Mouse (Mus musculus) heart, adult 2 months (tissue): ENCODE data around the gene Dlgap5. TPM values are rescaled to one million over a fixed set of nuclear protein-coding genes. Genes with fewer than 3 reads are reported as not detected.
A peak's percentile ranks its signal among the peaks of the same experiment; 100 is the strongest.

Source experiments
- DNase-seq, 2 experiments: peaks; one replicate each; pipeline ENCODE4 v3.0.0; 2021
- H3K27ac ChIP-seq: fragments of 200-600 bp; 2 replicates; pipeline ENCODE4 v1.8.1; 2022
- H3K27me3 ChIP-seq: fragments of 200-500 bp; 2 replicates; pipeline ENCODE4 v1.6.1; 2012; ENCODE audit warnings: mild to moderate bottlenecking, low read length, inconsistent platforms, mixed read lengths; ENCODE audit not compliant: control insufficient read depth, insufficient read depth
- H3K36me3 ChIP-seq: fragments of 200-500 bp; 2 replicates; pipeline ENCODE4 v1.6.1; 2012; ENCODE audit warnings: low read length, inconsistent platforms; ENCODE audit not compliant: control insufficient read depth, insufficient read depth
- H3K4me1 ChIP-seq: fragments of 200-500 bp; 2 replicates; pipeline ENCODE4 v1.6.1; 2011; ENCODE audit warnings: low read length; ENCODE audit not compliant: control insufficient read depth, insufficient read depth
- H3K4me3 ChIP-seq: fragments of 200-600 bp; 2 replicates; pipeline ENCODE4 v1.8.1; 2022
- H3K79me2 ChIP-seq: fragments of 200-500 bp; replicated peaks from 2 replicates; pipeline ENCODE4 v1.6.1; 2012; ENCODE audit warnings: mild to moderate bottlenecking, inconsistent platforms, low read length, moderate library complexity, mixed read lengths; ENCODE audit not compliant: control insufficient read depth, insufficient read depth
- H3K9ac ChIP-seq: fragments of 200-500 bp; 2 replicates; pipeline ENCODE4 v1.6.1; 2012; ENCODE audit warnings: low read depth, mild to moderate bottlenecking, control low read depth, inconsistent platforms, low read length, mixed read lengths
- CTCF ChIP-seq: fragments of 200-600 bp; IDR thresholded peaks from 2 replicates; pipeline ENCODE4 v1.8.1; 2022; ENCODE audit warnings: antibody characterized with exemption, mild to moderate bottlenecking, moderate library complexity
- EP300 ChIP-seq: fragments of 200-500 bp; IDR thresholded peaks from 2 replicates; pipeline ENCODE4 v1.6.1; 2011; ENCODE audit warnings: low read depth, low read length, control low read depth; ENCODE audit not compliant: insufficient read depth
- POLR2A ChIP-seq: fragments of 200-500 bp; IDR thresholded peaks from 2 replicates; pipeline ENCODE4 v1.6.1; 2011; ENCODE audit warnings: mild to moderate bottlenecking, low read depth, low read length, control low read depth; ENCODE audit not compliant: insufficient read depth
- WGBS: fragments of 180-500 bp; shearing (Covaris S2); methylation state at CpG from one replicate; pipeline ENCODE4 v1.1.7; 2018; 5-methylcytosine and 5-hydroxymethylcytosine counted together
- intact Hi-C: fragments of 180-260 bp; cut with DNase I; formaldehyde crosslinking; loops from one replicate; pipeline ENCODE4 v1.15.1; 2025
- long read RNA-seq: library from polyadenylated mRNA; stranded (forward); transcript quantifications from one replicate; pipeline ENCODE4 v2.0.0, GENCODE M21; 2021
- polyA plus RNA-seq: library from polyadenylated mRNA; depleted of rRNA; stranded (reverse); fragments of >200 nt; gene quantifications from 2 replicates; pipeline ENCODE4 v1.2.3, GENCODE M21; 2012; rRNA removed
- total RNA-seq, 2 experiments: library from RNA; stranded (reverse); gene quantifications; 2 replicates each; pipeline ENCODE4 v1.2.3; 2021

The Dlgap5 gene
- under 1 TPM; 0.21 to 0.89 TPM for total RNA-seq
- 0.06 and 0.32 TPM in 2 replicates for polyA plus RNA-seq
- long read RNA-seq, partial matches to known transcripts: 0 of 1 reads
- long read RNA-seq, other reads (novel, unspliced or antisense): 1 of 1 reads

DNA sequence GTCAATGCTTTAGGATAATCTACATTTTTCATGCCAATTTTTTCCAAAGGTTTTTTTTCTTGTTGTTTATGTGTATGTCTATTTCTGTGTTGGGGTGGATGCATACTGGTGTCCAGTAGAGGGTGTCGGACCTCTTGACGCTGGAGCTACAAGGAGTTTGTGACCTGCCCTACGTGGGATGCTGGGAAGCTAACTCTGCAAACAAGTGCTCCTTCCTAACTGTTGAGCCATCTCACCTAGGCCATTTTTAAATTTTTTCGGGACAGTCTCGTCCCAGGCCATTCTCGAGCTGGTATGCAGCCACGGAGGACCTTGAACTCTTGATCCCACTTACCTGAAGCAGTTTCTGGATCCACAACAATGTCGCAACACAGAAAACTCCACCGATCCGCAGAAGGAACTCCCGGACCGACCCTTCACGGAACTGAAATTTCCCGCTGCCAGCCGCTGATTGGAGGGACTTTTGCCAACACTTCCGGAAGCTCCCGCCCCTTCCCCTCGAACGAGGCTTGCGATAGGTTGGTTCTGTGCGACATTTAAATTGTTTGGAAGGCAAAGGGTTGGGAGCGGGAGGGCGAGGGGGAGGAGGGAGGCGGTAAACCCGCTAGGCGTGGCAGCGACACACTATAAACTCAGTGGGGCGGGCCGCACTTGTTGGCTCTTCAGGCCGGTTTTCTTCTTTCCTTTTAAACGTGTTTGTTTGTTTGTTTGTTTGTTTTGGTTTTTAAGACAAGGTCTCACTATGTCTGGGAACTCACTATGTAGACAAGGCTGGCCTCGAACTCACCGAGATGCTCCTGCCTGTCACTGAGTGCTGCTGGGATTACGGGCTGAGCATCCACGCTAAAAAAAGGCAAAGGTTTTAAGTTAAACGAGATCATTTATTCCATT lies at the start of gene Dlgap5:
Gene Dlgap5 (minus strand): TSS at position 633 of the 891 bp plus-strand sequence.
- H3K27ac ChIP-seq: peak within 1 kb of the TSS; percentile 47
- peak; percentile 19 for TF ChIP-seq CTCF
- TF ChIP-seq EP300: no peak
- H3K36me3 ChIP-seq: no peaks in the 10 kb centered on the region
- H3K79me2 ChIP-seq: no peaks in the 10 kb centered on the region
- peak; percentile 92 to 93 for DNase-seq
- peak within 1 kb of the TSS; percentile 18 for H3K9ac ChIP-seq
- peaks cover 1% of the 10 kb centered on the region; the same call in 1 of the 2 replicates for H3K4me1 ChIP-seq
- H3K27me3 ChIP-seq: no peaks in the 10 kb centered on the region
- WGBS: 1% methylated on average over 36 of the region's 36 CpGs
- intact Hi-C loops: loop anchor here (5.0 kb wide), 2 partner anchors 54 to 141 kb away; partner anchors contain the start of genes Socs4 and Wdhd1
- H3K4me3 ChIP-seq: peak within 1 kb of the TSS; percentile 52

DNA sequence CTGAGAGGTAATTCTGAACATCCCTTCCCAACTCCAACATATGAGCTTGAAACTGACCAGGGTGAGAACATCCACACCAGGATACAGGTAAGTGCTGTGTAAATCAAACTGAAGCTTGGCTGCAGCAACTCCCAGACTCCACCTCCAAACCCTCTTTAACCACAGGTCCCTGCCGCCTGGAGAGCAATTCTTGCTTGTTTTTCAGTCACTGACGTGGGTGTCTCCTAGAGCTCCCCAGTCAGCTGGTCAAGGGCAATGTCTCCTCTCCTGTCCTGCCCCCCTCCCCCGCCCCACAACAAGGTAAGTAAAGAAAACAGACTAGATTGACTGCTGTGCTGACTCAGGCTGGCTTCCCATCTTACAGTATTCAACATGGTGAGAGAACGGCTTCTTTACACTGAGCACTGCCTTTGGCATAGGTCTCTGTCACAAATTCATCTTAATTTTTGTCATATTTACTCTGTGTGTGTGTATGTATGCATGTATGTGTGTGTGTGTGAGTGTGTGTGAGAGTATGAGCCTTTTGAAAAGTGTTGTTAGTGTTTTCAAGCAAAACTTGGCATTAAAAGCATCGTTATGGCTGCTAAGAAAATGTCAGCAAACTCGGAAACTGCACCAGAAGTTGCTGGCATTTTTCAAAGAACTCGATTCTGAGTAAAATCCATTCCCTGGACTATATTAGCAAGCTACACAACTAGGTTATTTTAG lies 47.4 kb upstream of the Dlgap5 start:
- intact Hi-C loops: no loop called here
- Histone ChIP-seq H3K27me3 (no peaks in the 10 kb centered on the region), H3K9ac (no peak overlapping the region), H3K36me3 (no peaks in the 10 kb centered on the region), H3K79me2 (no peaks in the 10 kb centered on the region), H3K4me3 (no peak overlapping the region), H3K4me1 (no peaks in the 10 kb centered on the region), H3K27ac (no peak overlapping the region)
- DNase-seq: no peak
- TF ChIP-seq EP300: no peak
- TF ChIP-seq CTCF: no peak
- no peak for TF ChIP-seq POLR2A
- 41% methylated on average over 7 of the region's 7 CpGs for WGBS

GRCm38 (mm10) chr14:47464426-47464825 lies 46.2 kb upstream of the Dlgap5 start:
- intact Hi-C loops: no loop called here
- no peak overlapping the region for H3K9ac ChIP-seq
- no peaks in the 10 kb centered on the region for H3K79me2 ChIP-seq
- H3K27ac ChIP-seq: no peak overlapping the region
- H3K4me3 ChIP-seq: no peak overlapping the region
- TF ChIP-seq POLR2A (no peak), EP300 (no peak), CTCF (no peak)
- H3K36me3 ChIP-seq: no peaks in the 10 kb centered on the region
- H3K27me3 ChIP-seq: no peaks in the 10 kb centered on the region
- WGBS: 64% methylated on average over 10 of the region's 10 CpGs
- H3K4me1 ChIP-seq: no peaks in the 10 kb centered on the region
- DNase-seq: no peak

DNA sequence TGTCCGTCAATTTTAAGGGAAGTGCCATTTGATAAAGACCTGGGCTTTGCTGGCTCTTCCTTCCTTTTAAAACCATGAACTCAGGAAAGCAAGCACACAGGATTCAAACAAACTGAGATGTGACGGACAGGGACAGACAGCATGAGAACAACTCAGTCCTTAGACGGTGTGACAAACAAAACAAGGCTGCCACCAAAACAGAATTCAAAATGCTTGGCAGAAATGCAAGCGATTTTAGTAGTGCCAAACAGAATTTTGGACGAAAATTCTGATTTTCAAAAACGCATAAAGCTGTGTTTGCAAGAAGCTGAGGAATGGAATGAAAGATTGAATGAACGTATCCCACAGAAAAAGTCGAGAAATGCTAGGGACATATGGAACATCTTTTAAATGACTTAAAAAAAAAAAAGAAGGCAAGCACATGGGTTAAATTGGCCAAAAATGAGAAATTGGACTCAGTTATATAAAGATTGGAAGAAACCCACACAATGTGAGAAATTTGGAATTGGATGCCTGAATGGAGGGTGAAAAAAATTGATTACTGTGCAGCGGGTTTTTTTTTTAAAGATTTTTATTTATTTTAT lies 44.8 kb upstream of the Dlgap5 start:
- H3K79me2 ChIP-seq: no peaks in the 10 kb centered on the region
- WGBS: 65% methylated on average over 9 of the region's 9 CpGs

GRCm38 (mm10) chr14:47462453-47462852 lies 44.2 kb upstream of the Dlgap5 start:
- H3K9ac ChIP-seq: no peak overlapping the region
- no peak for DNase-seq
- H3K27ac ChIP-seq: no peak overlapping the region
- no peaks in the 10 kb centered on the region for H3K79me2 ChIP-seq
- H3K4me3 ChIP-seq: no peak overlapping the region
- intact Hi-C loops: no loop called here
- H3K36me3 ChIP-seq: no peaks in the 10 kb centered on the region
- WGBS: 49% methylated on average over 4 of the region's 4 CpGs
- H3K27me3 ChIP-seq: no peaks in the 10 kb centered on the region
- H3K4me1 ChIP-seq: no peaks in the 10 kb centered on the region
- TF ChIP-seq EP300 (no peak), POLR2A (no peak), CTCF (no peak)

More for the DNA sequence above, 44.8 kb upstream of the Dlgap5 start:
- H3K27ac ChIP-seq: no peak overlapping the region
- intact Hi-C loops: no loop called here
- no peaks in the 10 kb centered on the region for H3K27me3 ChIP-seq
- H3K4me1 ChIP-seq: no peaks in the 10 kb centered on the region
- no peak for DNase-seq
- H3K9ac ChIP-seq: no peak overlapping the region
- no peaks in the 10 kb centered on the region for H3K36me3 ChIP-seq
- no peak overlapping the region for H3K4me3 ChIP-seq
- no peak for TF ChIP-seq CTCF
- no peak for TF ChIP-seq POLR2A
- TF ChIP-seq EP300: no peak
